Mouse (Mus musculus) WW6 (cell line): ENCODE measurements around the gene Hcn3.

ENCODE experiments used
- DNase-seq: peaks from one replicate; pipeline ENCODE4 v3.0.0-alpha.2; 2013; ENCODE audit warnings: low read depth, low spot score

Gene Hcn3

GRCm38 (mm10) chr3:89101459-89101811 is 58.6 kb downstream of the Hcn3 start:
- DNase-seq, result no peak

- no peak for DNase-seq
Observed at GRCm38 (mm10) chr3:89100811-89101210, 59.2 kb downstream of the Hcn3 start, which contains the start of gene Gm43738. Gene Gm43738, minus strand, starts transcription at chr3:89101099.
